Mouse (Mus musculus): ENCODE measurements at regions not wholly inside any gene's neighbourhood (a gene's known extent, or its start where the extent isn't known, plus 50 kb on each side); places are given as distances from the start of the nearest gene placed in this dataset.
"Not testable (repeated sequence)": the region's sequence is repeated elsewhere in the genome, so short reads cannot be mapped to it uniquely, and the experiment has no call there.

DNA sequence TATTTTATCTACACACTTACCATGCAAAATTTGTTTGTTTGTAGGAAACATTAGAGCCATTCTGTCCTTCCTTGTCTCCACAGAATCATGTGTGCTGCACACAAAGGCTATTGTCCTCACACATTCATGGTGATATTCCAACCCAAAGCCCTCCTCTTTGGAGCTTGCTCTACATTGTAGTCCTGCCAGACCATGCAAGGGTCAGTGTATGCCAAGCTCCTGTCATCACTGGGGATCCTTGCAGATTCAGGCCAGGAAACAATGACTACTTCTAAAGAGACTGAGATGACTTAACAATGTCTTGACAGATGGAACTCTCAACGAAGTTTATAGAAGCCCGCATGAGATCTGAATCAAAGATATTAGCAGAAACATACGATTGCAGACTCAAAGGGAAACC, 137.4 kb upstream of the Thrb start:
- Histone ChIP-seq H3K4me1 (ENCODE audit: insufficient read depth, low read length) (no peaks in the 10 kb centered on the region), H3K27me3 (ENCODE audit: insufficient read depth, low read length) (no peaks in the 10 kb centered on the region), H3K9ac (replicated peaks; ENCODE audit: low read length) (no peak overlapping the region), H3K4me2 (replicated peaks; ENCODE audit: low read depth, low read length) (no peak overlapping the region), H3K9me3 (ENCODE audit: low read length) (no peaks in the 10 kb centered on the region), H3K27ac (ENCODE audit: low read length) (no peak overlapping the region), H3K36me3 (ENCODE audit: insufficient read depth, low read length) (no peaks in the 10 kb centered on the region), H3K4me3 (ENCODE audit: low read length) (no peak overlapping the region)
- ATAC-seq (ENCODE audit: low FRiP score, low TSS enrichment) = no peak
- WGBS = 89% methylated on average over 3 of the region's 3 CpGs

DNA sequence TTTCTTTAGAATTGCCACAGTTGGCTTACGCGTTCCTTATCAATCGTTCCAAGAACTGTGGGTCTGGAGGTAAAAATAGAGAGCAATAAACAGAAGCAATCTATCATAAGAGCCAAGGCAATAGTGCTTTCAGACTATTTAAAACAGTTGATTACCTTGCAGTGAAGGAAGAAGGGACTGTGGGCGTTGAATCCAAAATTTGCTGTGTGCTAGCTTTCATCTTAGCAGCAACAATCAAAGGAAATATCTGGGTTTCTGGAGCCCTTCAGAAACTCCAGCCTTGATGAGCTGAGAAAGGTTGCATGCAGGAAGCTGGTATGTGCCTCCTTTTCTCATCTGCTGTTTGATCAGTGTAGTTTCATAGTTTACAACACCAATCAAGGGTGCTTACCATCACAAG, 136.1 kb upstream of the Thrb start:
- Histone ChIP-seq H3K4me2 (replicated peaks; ENCODE audit: low read depth, low read length) (no peak overlapping the region), H3K27me3 (ENCODE audit: insufficient read depth, low read length) (no peaks in the 10 kb centered on the region), H3K36me3 (ENCODE audit: insufficient read depth, low read length) (no peaks in the 10 kb centered on the region), H3K4me3 (ENCODE audit: low read length) (no peak overlapping the region), H3K9me3 (ENCODE audit: low read length) (no peaks in the 10 kb centered on the region), H3K4me1 (ENCODE audit: insufficient read depth, low read length) (no peaks in the 10 kb centered on the region), H3K27ac (ENCODE audit: low read length) (no peak overlapping the region), H3K9ac (replicated peaks; ENCODE audit: low read length) (no peak overlapping the region)
- ATAC-seq (ENCODE audit: low FRiP score, low TSS enrichment) = no peak
- WGBS = 73% methylated on average over 4 of the region's 4 CpGs

DNA sequence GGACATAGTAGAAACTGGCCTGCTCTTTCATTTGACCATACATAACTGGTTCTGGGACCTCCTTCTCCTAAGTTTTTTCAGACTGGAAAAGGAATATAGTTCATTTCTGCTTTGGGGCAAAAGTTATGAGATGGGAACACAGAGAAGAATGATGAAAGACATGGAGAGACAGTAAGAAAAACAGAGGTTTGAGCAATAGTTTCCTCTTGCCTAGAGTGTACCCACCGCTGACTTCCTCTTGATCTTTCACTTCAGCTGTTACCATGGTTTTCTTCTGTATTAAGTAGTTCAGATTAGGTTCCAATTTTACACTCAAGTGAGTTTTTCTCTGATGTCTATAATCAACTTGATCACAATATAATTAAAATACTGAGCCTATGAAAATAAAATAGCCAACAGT, 120.7 kb upstream of the Thrb start:
- 85% methylated on average over 1 of the region's 1 CpGs for WGBS
- Histone ChIP-seq H3K9ac (replicated peaks; ENCODE audit: low read length) (no peak overlapping the region), H3K27me3 (ENCODE audit: insufficient read depth, low read length) (no peaks in the 10 kb centered on the region), H3K4me3 (ENCODE audit: low read length) (no peak overlapping the region), H3K4me1 (ENCODE audit: insufficient read depth, low read length) (no peaks in the 10 kb centered on the region), H3K27ac (ENCODE audit: low read length) (no peak overlapping the region), H3K4me2 (replicated peaks; ENCODE audit: low read depth, low read length) (no peak overlapping the region), H3K36me3 (ENCODE audit: insufficient read depth, low read length) (no peaks in the 10 kb centered on the region), H3K9me3 (ENCODE audit: low read length) (no peaks in the 10 kb centered on the region)
- ATAC-seq (ENCODE audit: low FRiP score, low TSS enrichment) = no peak

DNA sequence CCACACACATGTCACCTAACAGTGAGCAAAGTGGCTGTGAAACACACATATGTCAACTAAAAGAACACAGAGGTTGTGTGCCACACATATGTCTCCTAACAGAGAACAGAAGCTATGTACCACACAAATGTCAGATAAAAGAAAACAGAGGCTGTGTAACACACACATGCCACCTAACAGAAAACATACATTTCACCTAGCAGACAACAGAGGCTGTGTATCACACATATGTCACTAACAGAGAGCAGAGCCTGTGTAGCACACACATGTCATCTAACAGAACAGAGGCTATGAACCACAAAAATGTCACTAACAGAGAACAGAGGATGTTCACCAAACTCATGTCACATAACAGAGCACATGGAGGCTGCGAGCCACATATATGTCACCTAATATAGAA, 103.6 kb upstream of the Thrb start:
- Histone ChIP-seq H3K36me3 (ENCODE audit: insufficient read depth, low read length) (no peaks in the 10 kb centered on the region), H3K4me3 (ENCODE audit: low read length) (no peak overlapping the region), H3K4me1 (ENCODE audit: insufficient read depth, low read length) (no peaks in the 10 kb centered on the region), H3K4me2 (replicated peaks; ENCODE audit: low read depth, low read length) (no peak overlapping the region), H3K27me3 (ENCODE audit: insufficient read depth, low read length) (no peaks in the 10 kb centered on the region), H3K9me3 (ENCODE audit: low read length) (no peaks in the 10 kb centered on the region), H3K9ac (replicated peaks; ENCODE audit: low read length) (no peak overlapping the region), H3K27ac (ENCODE audit: low read length) (no peak overlapping the region)
- 87% methylated on average over 1 of the region's 1 CpGs for WGBS
- no peak for ATAC-seq (ENCODE audit: low FRiP score, low TSS enrichment)

DNA sequence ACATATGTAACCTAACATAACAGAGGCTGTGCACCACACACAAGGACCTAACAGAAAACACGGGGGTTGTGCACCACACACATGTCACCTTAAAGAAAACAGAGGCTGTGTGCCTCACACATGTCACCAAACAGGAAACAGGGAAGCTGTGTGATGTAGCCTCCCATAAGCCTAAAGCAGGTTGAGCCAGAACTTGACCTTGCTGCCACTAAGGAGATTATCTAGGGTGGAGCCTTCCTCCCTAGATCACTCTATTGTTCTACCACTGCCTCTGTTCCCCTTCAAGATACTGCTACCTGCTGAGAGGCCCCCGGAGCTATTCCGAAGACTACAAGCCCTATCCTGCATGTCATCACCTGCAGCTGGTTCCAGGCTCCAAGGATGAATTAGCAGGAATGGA, 100.1 kb upstream of the Thrb start:
- not testable (repeated sequence) for H3K36me3 ChIP-seq (ENCODE audit: insufficient read depth, low read length); H3K9me3 ChIP-seq (ENCODE audit: low read length); H3K4me3 ChIP-seq (ENCODE audit: low read length); H3K9ac ChIP-seq (replicated peaks; ENCODE audit: low read length); H3K27ac ChIP-seq (ENCODE audit: low read length); H3K4me2 ChIP-seq (replicated peaks; ENCODE audit: low read depth, low read length); ATAC-seq (ENCODE audit: low FRiP score, low TSS enrichment); H3K4me1 ChIP-seq (ENCODE audit: insufficient read depth, low read length); H3K27me3 ChIP-seq (ENCODE audit: insufficient read depth, low read length)
- 41% methylated on average over 3 of the region's 3 CpGs for WGBS

DNA sequence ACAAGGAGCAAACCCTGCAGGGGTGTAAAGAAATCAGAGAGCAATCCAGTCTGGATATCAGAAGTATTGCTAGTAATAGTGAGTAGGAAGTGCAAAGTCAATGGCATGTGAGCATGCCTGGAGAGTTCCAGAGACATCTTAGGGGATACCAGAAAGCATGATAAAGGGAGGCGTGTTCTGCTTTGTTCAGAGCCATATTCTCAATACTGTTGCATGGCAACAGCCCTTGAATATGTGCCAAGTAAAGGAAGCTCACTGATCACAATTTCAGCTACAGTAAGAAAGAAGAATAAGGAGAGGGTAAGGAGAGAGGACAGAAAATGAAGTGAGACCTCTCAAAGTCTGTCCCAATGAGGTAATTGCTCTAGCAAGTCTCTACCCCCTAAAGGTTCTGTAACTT, 92.1 kb upstream of the Thrb start:
- H3K27ac ChIP-seq (ENCODE audit: low read length) = no peak overlapping the region
- H3K9ac ChIP-seq (replicated peaks; ENCODE audit: low read length) = no peak overlapping the region
- no peak overlapping the region for H3K4me2 ChIP-seq (replicated peaks; ENCODE audit: low read depth, low read length)
- H3K27me3 ChIP-seq (ENCODE audit: insufficient read depth, low read length) = no peaks in the 10 kb centered on the region
- WGBS = 67% methylated on average over 1 of the region's 1 CpGs
- no peak overlapping the region for H3K4me3 ChIP-seq (ENCODE audit: low read length)
- H3K36me3 ChIP-seq (ENCODE audit: insufficient read depth, low read length) = no peaks in the 10 kb centered on the region
- no peaks in the 10 kb centered on the region for H3K4me1 ChIP-seq (ENCODE audit: insufficient read depth, low read length)
- ATAC-seq (ENCODE audit: low FRiP score, low TSS enrichment) = no peak
- H3K9me3 ChIP-seq (ENCODE audit: low read length) = no peaks in the 10 kb centered on the region

DNA sequence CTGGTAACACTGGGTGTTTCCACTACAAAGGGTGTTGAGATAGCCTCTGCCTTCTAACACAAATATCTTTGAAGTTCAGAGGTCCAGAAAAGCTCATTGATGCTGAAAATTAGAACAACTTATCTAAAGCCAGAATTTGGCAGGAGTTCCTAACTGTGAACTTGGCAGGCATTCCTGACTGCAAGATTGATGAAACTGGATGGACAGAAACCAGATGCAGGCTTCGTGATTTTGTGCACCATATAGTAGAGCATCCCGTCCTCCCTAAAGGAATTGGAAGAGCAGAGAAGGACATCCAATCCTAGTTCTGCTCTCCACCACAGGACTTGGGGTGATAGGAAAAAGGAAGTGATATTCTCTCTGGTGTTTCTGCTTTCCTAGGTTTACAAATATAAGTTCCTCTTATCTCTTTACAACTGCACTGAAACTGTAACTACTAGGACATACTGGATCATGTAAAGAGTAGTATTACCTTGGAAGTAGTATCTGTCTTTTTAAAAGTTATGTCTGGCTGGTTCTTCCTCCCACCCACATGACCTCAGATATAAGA, 90.9 kb upstream of the Thrb start:
- no peaks in the 10 kb centered on the region for H3K4me1 ChIP-seq (ENCODE audit: insufficient read depth, low read length)
- H3K4me2 ChIP-seq (replicated peaks; ENCODE audit: low read depth, low read length) = no peak overlapping the region
- ATAC-seq (ENCODE audit: low FRiP score, low TSS enrichment) = no peak
- H3K9me3 ChIP-seq (ENCODE audit: low read length) = no peaks in the 10 kb centered on the region
- H3K36me3 ChIP-seq (ENCODE audit: insufficient read depth, low read length) = no peaks in the 10 kb centered on the region
- no peak overlapping the region for H3K9ac ChIP-seq (replicated peaks; ENCODE audit: low read length)
- no peaks in the 10 kb centered on the region for H3K27me3 ChIP-seq (ENCODE audit: insufficient read depth, low read length)
- 51% methylated on average over 2 of the region's 2 CpGs for WGBS
- no peak overlapping the region for H3K4me3 ChIP-seq (ENCODE audit: low read length)
- H3K27ac ChIP-seq (ENCODE audit: low read length) = no peak overlapping the region

DNA sequence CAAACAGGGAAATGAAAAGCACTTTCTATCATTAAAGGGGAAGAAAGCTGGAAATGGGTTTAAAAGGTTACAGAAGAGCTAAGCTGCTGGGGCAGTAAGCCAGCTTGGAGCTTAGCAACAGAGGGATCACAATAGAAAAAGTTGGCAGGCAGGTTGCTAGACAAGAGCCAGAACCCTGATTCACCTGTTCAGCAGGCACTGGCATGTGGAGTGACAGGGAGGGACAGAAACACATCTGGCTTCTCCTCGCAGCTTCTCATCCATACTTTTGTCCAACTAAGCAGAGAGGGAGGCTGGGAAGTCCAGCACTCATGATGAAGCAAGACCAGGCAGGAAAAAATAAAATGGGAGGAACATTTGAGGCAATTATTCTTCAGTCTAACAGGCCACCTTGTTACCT, 81.3 kb upstream of the Thrb start:
- Histone ChIP-seq H3K4me1 (ENCODE audit: insufficient read depth, low read length) (no peaks in the 10 kb centered on the region), H3K4me2 (replicated peaks; ENCODE audit: low read depth, low read length) (no peak overlapping the region), H3K9ac (replicated peaks; ENCODE audit: low read length) (no peak overlapping the region), H3K36me3 (ENCODE audit: insufficient read depth, low read length) (no peaks in the 10 kb centered on the region), H3K27ac (ENCODE audit: low read length) (no peak overlapping the region), H3K27me3 (ENCODE audit: insufficient read depth, low read length) (no peaks in the 10 kb centered on the region), H3K4me3 (ENCODE audit: low read length) (no peak overlapping the region), H3K9me3 (ENCODE audit: low read length) (no peaks in the 10 kb centered on the region)
- 71% methylated on average over 1 of the region's 1 CpGs for WGBS
- no peak for ATAC-seq (ENCODE audit: low FRiP score, low TSS enrichment)

DNA sequence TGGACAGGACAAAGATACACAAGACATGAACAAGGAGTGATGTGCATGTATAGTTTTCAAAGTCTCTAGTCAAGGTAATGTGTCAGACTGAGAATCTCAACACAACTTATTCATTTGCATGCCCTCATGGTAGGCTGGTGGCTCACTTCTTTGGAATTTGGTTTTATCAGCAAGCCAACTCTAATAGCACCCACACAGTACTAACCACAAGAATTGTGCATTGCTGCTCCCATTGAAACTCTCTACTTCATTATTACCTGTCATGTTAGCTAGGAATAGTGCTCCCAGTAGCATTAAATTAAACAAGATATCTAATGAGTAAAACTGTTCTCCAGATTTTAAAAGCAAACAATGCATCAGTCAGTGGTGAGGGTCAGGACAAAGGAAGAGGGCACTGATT, 70.5 kb upstream of the Thrb start:
- H3K36me3 ChIP-seq (ENCODE audit: insufficient read depth, low read length) = no peaks in the 10 kb centered on the region
- H3K4me3 ChIP-seq (ENCODE audit: low read length) = no peak overlapping the region
- no peak overlapping the region for H3K9ac ChIP-seq (replicated peaks; ENCODE audit: low read length)
- H3K4me2 ChIP-seq (replicated peaks; ENCODE audit: low read depth, low read length) = no peak overlapping the region
- no peaks in the 10 kb centered on the region for H3K27me3 ChIP-seq (ENCODE audit: insufficient read depth, low read length)
- H3K4me1 ChIP-seq (ENCODE audit: insufficient read depth, low read length) = no peaks in the 10 kb centered on the region
- no peak for ATAC-seq (ENCODE audit: low FRiP score, low TSS enrichment)
- no peaks in the 10 kb centered on the region for H3K9me3 ChIP-seq (ENCODE audit: low read length)
- no peak overlapping the region for H3K27ac ChIP-seq (ENCODE audit: low read length)

DNA sequence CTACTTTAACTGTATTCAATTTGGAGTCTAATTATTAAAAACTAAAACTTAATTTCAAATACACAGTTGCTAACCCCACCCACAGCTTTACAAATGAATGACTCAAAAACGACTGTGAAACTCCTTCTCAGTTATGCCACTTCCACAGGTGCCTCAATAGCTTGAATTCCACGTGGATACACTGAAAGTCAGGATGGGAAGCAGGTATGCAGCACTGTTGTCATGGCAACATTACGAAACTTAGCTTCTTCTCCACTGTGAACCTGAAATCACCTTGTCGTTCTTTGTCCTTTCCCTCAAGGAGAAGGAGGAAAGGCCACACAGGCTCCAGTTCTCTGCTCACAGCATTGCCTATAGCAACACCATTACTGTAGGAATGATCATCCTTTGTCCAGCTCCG, 60.5 kb upstream of the Thrb start:
- Histone ChIP-seq H3K9ac (replicated peaks; ENCODE audit: low read length) (no peak overlapping the region), H3K27me3 (ENCODE audit: insufficient read depth, low read length) (no peaks in the 10 kb centered on the region), H3K4me1 (ENCODE audit: insufficient read depth, low read length) (no peaks in the 10 kb centered on the region), H3K4me3 (ENCODE audit: low read length) (no peak overlapping the region), H3K36me3 (ENCODE audit: insufficient read depth, low read length) (no peaks in the 10 kb centered on the region), H3K9me3 (ENCODE audit: low read length) (no peaks in the 10 kb centered on the region), H3K27ac (ENCODE audit: low read length) (no peak overlapping the region), H3K4me2 (replicated peaks; ENCODE audit: low read depth, low read length) (no peak overlapping the region)
- WGBS = 72% methylated on average over 5 of the region's 5 CpGs
- ATAC-seq (ENCODE audit: low FRiP score, low TSS enrichment) = no peak

DNA sequence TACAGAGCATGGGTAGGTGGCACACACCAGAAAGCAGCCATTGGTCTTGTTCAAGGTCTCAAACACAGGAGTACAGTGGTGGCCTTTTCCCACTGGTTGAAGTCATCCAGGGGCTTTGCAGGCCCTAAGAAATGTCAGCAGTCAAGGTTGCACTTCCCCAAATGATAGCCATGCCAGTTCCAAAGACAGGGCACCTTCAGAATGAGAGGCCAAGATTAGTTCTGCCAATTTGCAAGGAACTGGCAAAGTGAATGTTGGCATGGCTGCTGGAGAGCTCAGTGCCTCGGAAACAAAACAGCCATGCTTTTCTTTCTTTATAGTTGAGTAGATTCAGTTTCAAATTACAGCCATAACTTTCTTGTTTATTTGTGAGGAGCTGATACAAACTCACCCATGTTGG, 57.7 kb upstream of the Thrb start:
- Histone ChIP-seq H3K4me1 (ENCODE audit: insufficient read depth, low read length) (no peaks in the 10 kb centered on the region), H3K36me3 (ENCODE audit: insufficient read depth, low read length) (no peaks in the 10 kb centered on the region), H3K4me3 (ENCODE audit: low read length) (no peak overlapping the region), H3K9ac (replicated peaks; ENCODE audit: low read length) (no peak overlapping the region), H3K27ac (ENCODE audit: low read length) (no peak overlapping the region), H3K27me3 (ENCODE audit: insufficient read depth, low read length) (no peaks in the 10 kb centered on the region), H3K4me2 (replicated peaks; ENCODE audit: low read depth, low read length) (no peak overlapping the region), H3K9me3 (ENCODE audit: low read length) (no peaks in the 10 kb centered on the region)
- ATAC-seq (ENCODE audit: low FRiP score, low TSS enrichment) = no peak
- whole genome bisulfite sequencing = 57% methylated on average over 1 of the region's 1 CpGs

Data from kidney, embryonic 16.5 days (tissue).